Mouse (Mus musculus) thymus, adult 2 months (tissue): ENCODE data around the gene Fam131c.

Source experiments
- CTCF ChIP-seq: fragments of 200-500 bp; IDR thresholded peaks from 2 replicates; pipeline ENCODE4 v1.5.1; 2012; ENCODE audit warnings: mild to moderate bottlenecking, control low read depth, low read length, moderate library complexity, borderline replicate concordance; ENCODE audit not compliant: control insufficient read depth, poor library complexity, insufficient read depth; ENCODE audit errors: extremely low read depth
- POLR2A ChIP-seq: fragments of 200-500 bp; IDR thresholded peaks from 2 replicates; pipeline ENCODE4 v1.6.1; 2012; ENCODE audit warnings: mild to moderate bottlenecking, low read length, control low read depth, moderate library complexity; ENCODE audit not compliant: control insufficient read depth, poor library complexity, insufficient read depth; ENCODE audit errors: extremely low read depth

GRCm38 (mm10) chr4:141336196-141336595 is 31.8 kb upstream of the Fam131c start:
- TF ChIP-seq CTCF = no peak
- TF ChIP-seq POLR2A = no peak
